Mouse (Mus musculus): ENCODE measurements around the gene Pyy.

Gene Pyy

GRCm38 (mm10) chr11:102107732-102108131 lies at the start of gene Pyy:
Gene Pyy (minus strand): TSS chr11:102107832.
- 22% methylated on average over 9 of the region's 9 CpGs for WGBS

- 7% methylated on average over 1 of the region's 1 CpGs for WGBS
Observed at GRCm38 (mm10) chr11:102156786-102157089, 49.1 kb upstream of the Pyy start.

GRCm38 (mm10) chr11:102156039-102156785 lies 48.6 kb upstream of the Pyy start, which contains the start of gene Tmem101:
Gene Tmem101 (minus strand): TSS chr11:102156404.
- under 1% methylated on average over 37 of the region's 37 CpGs for WGBS

- WGBS = 13% methylated on average over 34 of the region's 34 CpGs
Observed at GRCm38 (mm10) chr11:102147213-102147989, 39.8 kb upstream of the Pyy start.

GRCm38 (mm10) chr11:102146531-102146930 lies 38.9 kb upstream of the Pyy start:
- 13% methylated on average over 17 of the region's 17 CpGs for WGBS

- 10% methylated on average over 16 of the region's 16 CpGs for WGBS
Observed at GRCm38 (mm10) chr11:102146005-102146404, 38.4 kb upstream of the Pyy start.

- 4% methylated on average over 50 of the region's 50 CpGs for WGBS
Observed at GRCm38 (mm10) chr11:102145471-102146001, 37.9 kb upstream of the Pyy start, which contains the start of gene Nags. Gene Nags (plus strand): TSS chr11:102145513.

- 39% methylated on average over 13 of the region's 13 CpGs for WGBS
Observed at GRCm38 (mm10) chr11:102144957-102145470, 37.4 kb upstream of the Pyy start.

- WGBS = 75% methylated on average over 7 of the region's 7 CpGs
Observed at GRCm38 (mm10) chr11:102142355-102142754, 34.7 kb upstream of the Pyy start.

GRCm38 (mm10) chr11:102140508-102140907 lies 32.9 kb upstream of the Pyy start:
- WGBS = 7% methylated on average over 5 of the region's 5 CpGs

- under 1% methylated on average over 18 of the region's 18 CpGs for whole genome bisulfite sequencing
Observed at GRCm38 (mm10) chr11:102138447-102138740, 30.8 kb upstream of the Pyy start.

GRCm38 (mm10) chr11:102137625-102138446 lies 30.2 kb upstream of the Pyy start:
- WGBS = 50% methylated on average over 13 of the region's 13 CpGs

- WGBS = 28% methylated on average over 4 of the region's 4 CpGs
Observed at GRCm38 (mm10) chr11:102134516-102134915, 26.9 kb upstream of the Pyy start.

- 84% methylated on average over 6 of the region's 6 CpGs for WGBS
Observed at GRCm38 (mm10) chr11:102117386-102117785, 9.8 kb upstream of the Pyy start.

- 80% methylated on average over 8 of the region's 8 CpGs for WGBS
Observed at GRCm38 (mm10) chr11:102116241-102116640, 8.6 kb upstream of the Pyy start.

GRCm38 (mm10) chr11:102111576-102111975 lies 3.9 kb upstream of the Pyy start:
- 92% methylated on average over 5 of the region's 5 CpGs for WGBS

GRCm38 (mm10) chr11:102106911-102107310 lies 721 bp downstream of the Pyy start:
- 14% methylated on average over 21 of the region's 21 CpGs for WGBS

GRCm38 (mm10) chr11:102102485-102103258 lies 5.0 kb downstream of the Pyy start:
- WGBS = 19% methylated on average over 17 of the region's 17 CpGs

GRCm38 (mm10) chr11:102101219-102101618 lies 6.4 kb downstream of the Pyy start, which contains the start of gene Ppy:
Gene Ppy (minus strand): TSS chr11:102101319.
- WGBS = 89% methylated on average over 4 of the region's 4 CpGs

GRCm38 (mm10) chr11:102096887-102097391 lies 10.7 kb downstream of the Pyy start:
- WGBS = 4% methylated on average over 18 of the region's 18 CpGs

GRCm38 (mm10) chr11:102096446-102096845 lies 11.2 kb downstream of the Pyy start:
- WGBS = 63% methylated on average over 5 of the region's 5 CpGs
